Mouse (Mus musculus) midbrain, postnatal 0 days (tissue): ENCODE measurements around the gene Dctn5. TPM values are rescaled to one million over a fixed set of nuclear protein-coding genes. Genes with fewer than 3 reads are reported as not detected.
A peak's percentile ranks its signal among the peaks of the same experiment; 100 is the strongest.

Experiments
- ATAC-seq: fragments of 200-750 bp; cut with Nextera tagmentation; 2 replicates; pipeline ENCODE4 v1.8.0; 2017; ENCODE audit warnings: moderate number of reproducible peaks, mild to moderate bottlenecking, moderate TSS enrichment, moderate library complexity; ENCODE audit not compliant: low FRiP score
- DNase-seq: peaks from one replicate; pipeline ENCODE4 v3.0.0-alpha.2; 2015; ENCODE audit warnings: low spot score
- H3K27ac ChIP-seq: fragments of 300-500 bp; sonication (generic); 2 replicates; pipeline ENCODE4 v1.5.1; 2014; ENCODE audit warnings: low read depth, mild to moderate bottlenecking, low read length, mixed read lengths
- H3K27me3 ChIP-seq: fragments of 300-500 bp; sonication (generic); 2 replicates; pipeline ENCODE4 v1.6.1; 2014; ENCODE audit warnings: low read length, control low read depth, mixed read lengths; ENCODE audit not compliant: insufficient read depth
- H3K36me3 ChIP-seq: fragments of 300-500 bp; sonication (generic); 2 replicates; pipeline ENCODE4 v1.6.1; 2014; ENCODE audit warnings: low read length, control low read depth, mixed read lengths; ENCODE audit not compliant: insufficient read depth
- H3K4me1 ChIP-seq: fragments of 300-500 bp; sonication (generic); 2 replicates; pipeline ENCODE4 v1.6.1; 2014; ENCODE audit warnings: mild to moderate bottlenecking, control low read depth, antibody characterized with exemption, low read length, mixed read lengths; ENCODE audit not compliant: insufficient read depth
- H3K4me2 ChIP-seq: fragments of 300-500 bp; sonication (generic); 2 replicates; pipeline ENCODE4 v1.6.1; 2014; ENCODE audit warnings: low read depth, mild to moderate bottlenecking, low read length, mixed read lengths; ENCODE audit not compliant: poor library complexity, severe bottlenecking
- H3K4me3 ChIP-seq: fragments of 300-500 bp; sonication (generic); 2 replicates; pipeline ENCODE4 v1.5.1; 2014; ENCODE audit warnings: low read depth, mild to moderate bottlenecking, low read length, moderate library complexity
- H3K9ac ChIP-seq: fragments of 300-500 bp; sonication (generic); replicated peaks from 2 replicates; pipeline ENCODE4 v1.6.1; 2014; ENCODE audit warnings: mild to moderate bottlenecking, low read length, moderate library complexity, mixed read lengths; ENCODE audit not compliant: poor library complexity, severe bottlenecking
- H3K9me3 ChIP-seq: fragments of 300-500 bp; sonication (generic); 2 replicates; pipeline ENCODE4 v1.6.1; 2016; ENCODE audit warnings: low read length, control low read depth
- CTCF ChIP-seq: IDR thresholded peaks from 2 replicates; pipeline ENCODE4 v1.5.1; 2016; ENCODE audit warnings: antibody characterized with exemption, mild to moderate bottlenecking
- WGBS: fragments of 180-500 bp; shearing (Covaris S2); extraction: QIAGEN DNeasy Blood & Tissue Kit; methylation state at CpG from one replicate; pipeline ENCODE4 v1.1.7; 2014; 5-methylcytosine and 5-hydroxymethylcytosine counted together
- polyA plus RNA-seq: library from polyadenylated mRNA; unstranded; fragments of >200 nt; fragmentation: Nextera tagmentation; extraction: Ambion mirVana; gene quantifications from 2 replicates; pipeline ENCODE4 v1.2.1, GENCODE M21; 2015
- total RNA-seq: library from RNA; depleted of rRNA; stranded (reverse); fragments of >200 nt; gene quantifications from 2 replicates; pipeline ENCODE4 v1.2.3, GENCODE M21; 2014

Dctn5 gene
- total and polyA plus RNA-seq, 2 experiments from 2014 or later = 106 to 144 TPM

DNA sequence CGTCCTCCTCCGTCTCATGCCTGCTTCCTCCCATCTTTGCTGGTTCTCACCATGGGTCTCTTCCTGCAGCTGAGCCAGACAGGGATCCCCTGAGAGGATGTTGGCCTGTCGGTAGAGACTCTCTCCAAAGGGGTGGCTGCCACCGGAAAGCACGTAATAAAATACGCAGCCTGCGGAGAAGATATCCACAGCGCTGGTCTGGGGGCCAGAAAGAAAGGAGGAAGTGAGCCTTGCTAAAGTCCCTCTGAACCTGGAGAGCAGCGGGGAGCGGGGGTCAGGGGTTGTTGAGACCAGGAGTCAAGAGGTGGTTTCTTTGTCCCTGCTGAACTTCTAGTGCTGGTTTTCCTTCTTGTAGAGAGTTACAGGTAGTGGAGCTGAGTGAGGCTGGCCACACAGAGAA is 38.8 kb downstream of the Dctn5 start:
- Histone ChIP-seq H3K27me3 (no peaks in the 10 kb centered on the region), H3K4me3 (no peak overlapping the region), H3K27ac (no peak overlapping the region), H3K36me3 (no peaks in the 10 kb centered on the region), H3K9me3 (no peaks in the 10 kb centered on the region), H3K9ac (no peak overlapping the region), H3K4me2 (no peak overlapping the region), H3K4me1 (no peaks in the 10 kb centered on the region)
- ATAC-seq = no peak
- TF ChIP-seq CTCF = no peak
- WGBS = 77% methylated on average over 10 of the region's 10 CpGs
- DNase-seq = no peak

DNA sequence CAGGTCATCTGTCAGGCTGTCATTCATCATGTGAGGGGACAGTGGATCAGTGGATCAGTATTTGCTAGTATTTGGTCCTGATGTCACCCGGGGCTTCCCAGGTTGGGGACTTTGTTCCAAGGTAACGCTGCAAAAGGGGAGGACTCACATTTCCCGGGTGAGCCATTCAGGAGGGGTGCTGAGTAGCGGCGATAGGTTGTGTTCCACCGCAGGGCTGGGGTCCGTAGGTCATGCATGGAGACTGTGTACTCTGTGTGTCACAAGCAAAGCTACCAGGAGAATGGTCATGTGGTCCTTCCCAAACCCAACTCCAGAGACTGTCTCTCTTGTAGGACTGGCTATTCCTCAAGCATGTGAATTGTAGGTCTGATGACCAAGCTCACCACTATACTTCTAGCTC is 47.9 kb downstream of the Dctn5 start:
- Histone ChIP-seq H3K27ac (no peak overlapping the region), H3K27me3 (no peaks in the 10 kb centered on the region), H3K4me1 (no peaks in the 10 kb centered on the region), H3K9me3 (no peaks in the 10 kb centered on the region), H3K36me3 (no peaks in the 10 kb centered on the region), H3K9ac (no peak overlapping the region), H3K4me3 (no peak overlapping the region), H3K4me2 (no peak overlapping the region)
- 90% methylated on average over 7 of the region's 7 CpGs for WGBS
- ATAC-seq (no peak), DNase-seq (no peak)
- no peak for TF ChIP-seq CTCF

DNA sequence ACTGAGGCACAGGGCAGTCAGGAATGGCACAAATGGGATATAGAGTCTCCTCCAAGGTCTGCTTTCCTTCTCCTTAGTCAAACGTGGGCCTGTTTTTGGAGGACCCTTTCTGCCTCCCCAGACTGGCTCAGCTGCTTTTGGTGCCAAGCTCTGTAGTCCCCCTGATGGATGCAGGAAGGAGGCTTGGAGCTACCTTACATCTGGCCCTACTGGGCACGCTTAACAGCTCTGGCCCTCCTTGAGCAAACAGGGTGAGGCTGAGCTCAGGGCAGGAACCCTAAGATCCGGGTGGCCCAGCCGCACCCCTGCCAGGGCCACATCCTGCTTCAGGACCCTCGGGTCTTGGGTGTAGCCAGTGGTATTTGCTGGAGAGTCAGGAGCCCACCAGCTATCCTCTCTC is 51.7 kb downstream of the Dctn5 start:
- Histone ChIP-seq H3K4me3 (no peak overlapping the region), H3K36me3 (no peaks in the 10 kb centered on the region), H3K4me2 (no peak overlapping the region), H3K27me3 (no peaks in the 10 kb centered on the region), H3K27ac (no peak overlapping the region), H3K4me1 (no peaks in the 10 kb centered on the region), H3K9ac (no peak overlapping the region), H3K9me3 (no peaks in the 10 kb centered on the region)
- TF ChIP-seq CTCF = no peak
- no peak for ATAC-seq
- DNase-seq = no peak
- WGBS = 74% methylated on average over 5 of the region's 5 CpGs

DNA sequence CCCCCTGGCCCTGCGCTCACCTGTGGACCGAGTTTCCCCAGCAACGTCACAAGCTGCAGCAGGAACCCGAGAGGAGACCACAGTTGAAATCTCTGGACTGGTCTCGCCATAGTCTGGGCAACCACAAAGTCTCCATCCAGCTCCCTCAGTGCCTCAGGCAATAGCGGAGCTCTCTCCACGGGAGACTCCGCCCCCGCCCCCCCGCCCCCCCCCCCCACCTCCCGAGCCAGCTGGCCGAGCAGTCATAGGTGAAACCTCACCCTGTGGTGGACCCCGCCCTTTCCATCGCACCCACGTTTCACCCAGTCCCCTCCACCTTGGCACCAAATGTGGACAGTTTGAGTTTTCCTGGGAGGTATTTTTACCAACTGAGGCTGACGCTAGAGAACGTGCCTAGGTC is 53.2 kb downstream of the Dctn5 start, which contains the start of gene Ern2:
Gene Ern2 (minus strand): TSS at position 165 of the 400 bp plus-strand sequence.
- Histone ChIP-seq H3K36me3 (no peaks in the 10 kb centered on the region), H3K9ac (no peak within 1 kb of the TSS), H3K4me2 (peak within 1 kb of the TSS; percentile 28), H3K27me3 (no peaks in the 10 kb centered on the region), H3K27ac (no peak within 1 kb of the TSS), H3K9me3 (no peaks in the 10 kb centered on the region), H3K4me1 (no peaks in the 10 kb centered on the region), H3K4me3 (no peak within 1 kb of the TSS)
- 21% methylated on average over 16 of the region's 17 CpGs for WGBS
- ATAC-seq = no peak
- no peak for DNase-seq
- no peak for TF ChIP-seq CTCF

DNA sequence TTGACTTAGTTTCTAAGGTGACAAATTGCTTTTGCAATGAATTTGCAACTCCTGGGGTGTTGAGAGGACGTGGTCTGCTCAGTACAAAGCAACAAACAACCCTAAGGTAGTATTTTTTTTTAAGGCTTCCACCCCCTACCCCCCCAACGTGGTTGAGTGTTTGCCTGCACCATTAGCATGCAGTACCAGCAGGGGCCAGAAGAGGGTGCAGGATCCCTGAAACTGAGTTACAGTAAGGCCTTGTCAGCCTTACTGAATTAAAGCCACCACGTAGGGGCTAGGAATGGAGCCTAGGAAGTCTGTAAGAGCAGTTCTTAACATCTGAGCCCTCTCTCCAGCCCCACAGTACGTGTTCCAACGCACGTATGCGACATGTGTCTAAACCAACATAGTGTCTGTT is 56.6 kb downstream of the Dctn5 start:
- Histone ChIP-seq H3K4me2 (no peak overlapping the region), H3K9me3 (no peaks in the 10 kb centered on the region), H3K36me3 (no peaks in the 10 kb centered on the region), H3K4me1 (no peaks in the 10 kb centered on the region), H3K9ac (no peak overlapping the region), H3K27me3 (no peaks in the 10 kb centered on the region), H3K27ac (no peak overlapping the region), H3K4me3 (no peak overlapping the region)
- 30% methylated on average over 7 of the region's 7 CpGs for WGBS
- DNase-seq (peak; percentile 60), ATAC-seq (no peak)
- peak; percentile 87 for TF ChIP-seq CTCF

DNA sequence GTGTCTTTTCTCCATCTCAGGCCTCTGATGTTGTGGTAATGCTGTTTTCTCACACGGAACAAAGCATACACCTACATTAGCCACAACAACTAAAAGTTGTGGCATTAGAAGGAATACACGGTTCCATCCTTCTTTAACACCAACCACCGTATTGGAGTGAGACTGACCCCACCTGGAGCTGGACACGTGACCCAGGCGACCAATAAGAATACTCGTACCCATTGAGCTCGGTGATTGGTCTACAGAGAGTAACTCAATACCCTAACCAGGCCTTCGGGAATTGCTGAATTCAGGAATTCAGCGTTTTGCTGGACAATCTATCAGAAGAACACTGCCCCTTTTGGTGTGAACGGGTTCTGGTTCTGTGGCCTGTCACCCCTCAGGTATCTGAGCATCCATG is 58.3 kb downstream of the Dctn5 start:
- Histone ChIP-seq H3K9ac (no peak overlapping the region), H3K36me3 (no peaks in the 10 kb centered on the region), H3K27me3 (no peaks in the 10 kb centered on the region), H3K4me2 (no peak overlapping the region), H3K4me1 (no peaks in the 10 kb centered on the region), H3K27ac (no peak overlapping the region), H3K9me3 (no peaks in the 10 kb centered on the region), H3K4me3 (no peak overlapping the region)
- no peak for ATAC-seq
- WGBS = 65% methylated on average over 10 of the region's 10 CpGs
- TF ChIP-seq CTCF = no peak
- DNase-seq = no peak
